Comparison of ENCODE assay signal across 16 mouse cellular contexts in the genomic region with DNA sequence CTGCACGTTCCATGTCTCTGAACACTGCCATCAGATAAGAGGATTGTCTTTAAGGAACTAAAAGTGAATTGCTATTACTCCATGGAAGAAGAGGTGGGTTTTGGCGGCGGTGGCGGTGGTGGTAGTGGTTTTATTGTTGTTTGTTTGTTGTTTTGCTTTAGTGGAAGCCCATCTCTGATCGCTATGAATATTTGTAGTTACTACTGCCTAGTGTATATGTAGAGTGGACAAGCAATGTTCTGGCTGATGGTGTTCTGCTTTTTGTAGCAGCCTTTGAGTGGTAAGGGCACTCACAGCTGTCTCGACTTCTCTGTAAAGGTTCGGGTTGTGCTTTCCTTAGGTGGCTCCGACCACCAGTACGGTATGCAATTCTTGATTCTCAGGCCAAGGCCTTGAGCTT.
"Had no signal": no experiment of that assay in that cellular context is flagged by ENCODE, and none has a peak within 500 bp of the region (broad histone marks: within the 10 kb centered on the region; RNA-seq: fewer than 3 reads in every experiment).

No protein-coding gene starts in this region.

- H3K4me2 ChIP-seq: neural tube, embryonic 12.5 days; neural tube, embryonic 13.5 days; neural tube, embryonic 15.5 days; stomach, embryonic 15.5 days had no signal

- H3K27ac ChIP-seq: neural tube, embryonic 12.5 days; neural tube, embryonic 13.5 days; neural tube, embryonic 15.5 days; stomach, embryonic 15.5 days; stomach, postnatal 0 days had no signal

- H3K4me3 ChIP-seq: neural tube, embryonic 12.5 days; neural tube, embryonic 13.5 days; neural tube, embryonic 15.5 days; stomach, embryonic 15.5 days had no signal

- H3K4me1 ChIP-seq: neural tube, embryonic 12.5 days; neural tube, embryonic 15.5 days had no signal

- H3K27me3 ChIP-seq: neural tube, embryonic 12.5 days; neural tube, embryonic 13.5 days; neural tube, embryonic 15.5 days; stomach, embryonic 15.5 days had no signal

- H3K9ac ChIP-seq: neural tube, embryonic 12.5 days; neural tube, embryonic 13.5 days; neural tube, embryonic 15.5 days; stomach, embryonic 15.5 days had no signal

- H3K36me3 ChIP-seq: neural tube, embryonic 12.5 days; neural tube, embryonic 13.5 days; neural tube, embryonic 15.5 days; stomach, embryonic 15.5 days had no signal

- H3K9me3 ChIP-seq: neural tube, embryonic 12.5 days; neural tube, embryonic 13.5 days; neural tube, embryonic 15.5 days; stomach, embryonic 15.5 days had no signal

- DNase-seq: retina, postnatal 1 day; right cerebral cortex, adult 18-20 months; right cerebral cortex, postnatal 14 days; right cerebral cortex, postnatal 4 days; spleen, adult 18-20 months; thymus, adult 18-20 months; thymus, adult 2 months; thymus, postnatal 14 days; thymus, postnatal 25 days; thymus, postnatal 36 days; thymus, postnatal 4 days had no signal
